Mouse (Mus musculus) testis, adult 2 months (tissue): ENCODE measurements around the gene Usp37. TPM values are rescaled to one million over a fixed set of nuclear protein-coding genes. Genes with fewer than 3 reads are reported as not detected.

Experiments
- H3K27ac ChIP-seq: fragments of 200-500 bp; 2 replicates; pipeline ENCODE4 v1.5.1; 2012; ENCODE audit warnings: low read depth, low read length; ENCODE audit not compliant: control insufficient read depth, insufficient read depth
- H3K27me3 ChIP-seq: fragments of 200-500 bp; 2 replicates; pipeline ENCODE4 v1.6.1; 2012; ENCODE audit warnings: mild to moderate bottlenecking, low read length, moderate library complexity; ENCODE audit not compliant: control insufficient read depth, insufficient read depth
- H3K36me3 ChIP-seq: fragments of 200-500 bp; 2 replicates; pipeline ENCODE4 v1.6.1; 2012; ENCODE audit warnings: mild to moderate bottlenecking, low read length; ENCODE audit not compliant: control insufficient read depth, insufficient read depth
- H3K4me1 ChIP-seq: fragments of 200-500 bp; 2 replicates; pipeline ENCODE4 v1.6.1; 2012; ENCODE audit warnings: low read length; ENCODE audit not compliant: control insufficient read depth, insufficient read depth
- H3K4me3 ChIP-seq: fragments of 200-500 bp; 2 replicates; pipeline ENCODE4 v1.5.1; 2012; ENCODE audit warnings: low read depth, mild to moderate bottlenecking, low read length, moderate library complexity, mixed read lengths; ENCODE audit not compliant: control insufficient read depth
- CTCF ChIP-seq: fragments of 200-500 bp; IDR thresholded peaks from 2 replicates; pipeline ENCODE4 v1.5.1; 2012; ENCODE audit warnings: low read depth, mild to moderate bottlenecking, inconsistent platforms, low read length, moderate library complexity; ENCODE audit not compliant: control insufficient read depth, insufficient read depth, insufficient replicate concordance
- POLR2A ChIP-seq: fragments of 200-500 bp; IDR thresholded peaks from 2 replicates; pipeline ENCODE4 v1.6.1; 2012; ENCODE audit warnings: low read depth, mild to moderate bottlenecking, inconsistent platforms, low read length, moderate library complexity; ENCODE audit not compliant: control insufficient read depth
- polyA plus RNA-seq: library from polyadenylated mRNA; depleted of rRNA; stranded (reverse); fragments of >200 nt; gene quantifications from 2 replicates; pipeline ENCODE4 v1.2.3, GENCODE M21; 2012

Usp37 gene
- polyA plus RNA-seq, 1 experiment: 23.7 TPM

GRCm38 (mm10) chr1:74452611-74453045 lies 91.5 kb downstream of the Usp37 start:
- TF ChIP-seq POLR2A (no peak), CTCF (no peak)

GRCm38 (mm10) chr1:74444538-74444937 lies 99.5 kb downstream of the Usp37 start:
- H3K27ac ChIP-seq: no peak overlapping the region
- H3K4me1 ChIP-seq: no peaks in the 10 kb centered on the region
- peaks cover 2% of the 10 kb centered on the region for H3K36me3 ChIP-seq
- H3K4me3 ChIP-seq: no peak overlapping the region
- TF ChIP-seq POLR2A: no peak
- no peak for TF ChIP-seq CTCF
- H3K27me3 ChIP-seq: no peaks in the 10 kb centered on the region

More at GRCm38 (mm10) chr1:74452611-74453045, 91.5 kb downstream of the Usp37 start:
- no peaks in the 10 kb centered on the region for H3K4me1 ChIP-seq
- H3K27me3 ChIP-seq: no peaks in the 10 kb centered on the region
- H3K27ac ChIP-seq: no peak overlapping the region
- no peaks in the 10 kb centered on the region; the same call in none of the 2 replicates for H3K36me3 ChIP-seq
- no peak overlapping the region for H3K4me3 ChIP-seq

- Histone ChIP-seq H3K4me3 (no peak overlapping the region), H3K4me1 (no peaks in the 10 kb centered on the region), H3K27me3 (no peaks in the 10 kb centered on the region), H3K36me3 (peaks cover 2% of the 10 kb centered on the region), H3K27ac (no peak overlapping the region)
- TF ChIP-seq POLR2A (no peak), CTCF (no peak)
Observed at GRCm38 (mm10) chr1:74439166-74439876, 104.8 kb downstream of the Usp37 start.

- peaks cover 2% of the 10 kb centered on the region for H3K36me3 ChIP-seq
- H3K4me1 ChIP-seq: no peaks in the 10 kb centered on the region
- no peak overlapping the region for H3K27ac ChIP-seq
- H3K4me3 ChIP-seq: no peak overlapping the region
- no peaks in the 10 kb centered on the region for H3K27me3 ChIP-seq
- no peak for TF ChIP-seq CTCF
- no peak for TF ChIP-seq POLR2A
Observed at GRCm38 (mm10) chr1:74437702-74438427, 106.2 kb downstream of the Usp37 start.

- no peak for TF ChIP-seq CTCF
- TF ChIP-seq POLR2A: no peak
- no peak overlapping the region for H3K4me3 ChIP-seq
- H3K4me1 ChIP-seq: no peaks in the 10 kb centered on the region
- no peak overlapping the region for H3K27ac ChIP-seq
- peaks cover under 1% of the 10 kb centered on the region for H3K36me3 ChIP-seq
- H3K27me3 ChIP-seq: no peaks in the 10 kb centered on the region
Observed at GRCm38 (mm10) chr1:74435563-74435962, 108.5 kb downstream of the Usp37 start.

- no peak overlapping the region for H3K27ac ChIP-seq
- H3K4me3 ChIP-seq: no peak overlapping the region
- H3K36me3 ChIP-seq: no peaks in the 10 kb centered on the region; the same call in 1 of the 2 replicates
- H3K27me3 ChIP-seq: no peaks in the 10 kb centered on the region
- no peaks in the 10 kb centered on the region for H3K4me1 ChIP-seq
- TF ChIP-seq CTCF (no peak), POLR2A (no peak)
Observed at GRCm38 (mm10) chr1:74434596-74434995, 109.5 kb downstream of the Usp37 start.

- TF ChIP-seq POLR2A (no peak), CTCF (no peak)
- H3K27ac ChIP-seq: no peak overlapping the region
- H3K4me3 ChIP-seq: no peak overlapping the region
- H3K4me1 ChIP-seq: no peaks in the 10 kb centered on the region
- H3K27me3 ChIP-seq: no peaks in the 10 kb centered on the region
- H3K36me3 ChIP-seq: no peaks in the 10 kb centered on the region; the same call in 1 of the 2 replicates
Observed at GRCm38 (mm10) chr1:74433220-74433619, 110.9 kb downstream of the Usp37 start.

- Histone ChIP-seq H3K27ac (no peak overlapping the region), H3K27me3 (no peaks in the 10 kb centered on the region), H3K4me1 (no peaks in the 10 kb centered on the region), H3K36me3 (no peaks in the 10 kb centered on the region), H3K4me3 (no peak overlapping the region)
- TF ChIP-seq POLR2A (no peak), CTCF (no peak)
Observed at GRCm38 (mm10) chr1:74425845-74426244, 118.2 kb downstream of the Usp37 start.
